Comparison of ENCODE assay signal across 23 mouse cellular contexts in genomic region chr15:80319315-80319714, GRCm38 (mm10). TPM values are rescaled to one million over a fixed set of nuclear protein-coding genes. Genes with fewer than 3 reads are reported as not detected.
DNase-seq lines count a peak whose midpoint lies in the region; ATAC-seq and TF ChIP-seq lines count a peak whose summit lies in the region.
"Had no signal": no experiment of that assay in that cellular context is flagged by ENCODE, and none has a peak within 500 bp of the region (broad histone marks: within the 10 kb centered on the region; RNA-seq: fewer than 3 reads in every experiment).

No protein-coding gene starts in this region.

- no peak overlapping the region for H3K9ac ChIP-seq in forebrain, embryonic 12.5 days
- H3K9ac ChIP-seq: embryonic facial prominence, embryonic 13.5 days; heart, embryonic 15.5 days; hindbrain, embryonic 15.5 days; limb, embryonic 12.5 days; liver, embryonic 14.5 days; midbrain, embryonic 13.5 days had no signal

- H3K4me3 ChIP-seq in forebrain, embryonic 10.5 days = peak overlapping the region; percentile 19; the same call in 1 of the 2 replicates
- H3K4me3 ChIP-seq in forebrain, embryonic 12.5 days (replicated peaks) = no peak overlapping the region
- H3K4me3 ChIP-seq in spleen, adult 2 months (ENCODE audit: extremely low read depth, insufficient read depth, insufficient read length) = no peak overlapping the region
- H3K4me3 ChIP-seq in bone marrow, adult 2 months (replicated peaks; ENCODE audit: control insufficient read depth, low read depth, low read length) = no peak overlapping the region
- H3K4me3 ChIP-seq in small intestine, adult 2 months (ENCODE audit: low read depth, low read length) = no peak overlapping the region
- H3K4me3 ChIP-seq: embryonic facial prominence, embryonic 13.5 days; heart, embryonic 15.5 days; hindbrain, embryonic 15.5 days; limb, embryonic 12.5 days; midbrain, embryonic 13.5 days had no signal

- H3K36me3 ChIP-seq in forebrain, embryonic 10.5 days (replicated peaks) = no peaks in the 10 kb centered on the region
- H3K36me3 ChIP-seq in forebrain, embryonic 12.5 days (replicated peaks) = no peaks in the 10 kb centered on the region
- H3K36me3 ChIP-seq in spleen, adult 2 months (ENCODE audit: control insufficient read depth, insufficient read depth, low read length) = no peaks in the 10 kb centered on the region; the same call in 1 of the 2 replicates
- no peaks in the 10 kb centered on the region for H3K36me3 ChIP-seq in small intestine, adult 2 months (ENCODE audit: control insufficient read depth, insufficient read depth, low read length)
- H3K36me3 ChIP-seq: embryonic facial prominence, embryonic 13.5 days; heart, embryonic 15.5 days; hindbrain, embryonic 15.5 days; limb, embryonic 12.5 days; midbrain, embryonic 13.5 days had no signal

- peak overlapping the region; percentile 73 for H3K27ac ChIP-seq in forebrain, embryonic 10.5 days
- H3K27ac ChIP-seq in forebrain, embryonic 12.5 days = no peak overlapping the region
- H3K27ac ChIP-seq in spleen, adult 2 months (ENCODE audit: insufficient read depth, low read length) = peak overlapping the region; percentile 75
- H3K27ac ChIP-seq in bone marrow, adult 2 months (ENCODE audit: control insufficient read depth, insufficient read depth, low read depth, low read length, poor library complexity) = peak overlapping the region; percentile 49
- H3K27ac ChIP-seq in small intestine, adult 2 months (ENCODE audit: insufficient read depth, low read depth, low read length) = peak overlapping the region; percentile 2; the same call in 1 of the 2 replicates
- H3K27ac ChIP-seq: embryonic facial prominence, embryonic 13.5 days; heart, embryonic 15.5 days; hindbrain, embryonic 15.5 days; limb, embryonic 12.5 days; liver, embryonic 14.5 days; midbrain, embryonic 13.5 days had no signal

- no peak for ATAC-seq in forebrain, embryonic 12.5 days (ENCODE audit: low FRiP score)
- ATAC-seq: activated CD4-positive, CD25-positive, alpha-beta regulatory T cell, adult 4 months; CD4-positive, CD25-positive, alpha-beta regulatory T cell, adult 4 months; forebrain, embryonic 14.5 days; lung, postnatal 0 days had no signal

- no peak overlapping the region for H3K4me2 ChIP-seq in forebrain, embryonic 12.5 days
- H3K4me2 ChIP-seq: embryonic facial prominence, embryonic 13.5 days; heart, embryonic 15.5 days; hindbrain, embryonic 15.5 days; limb, embryonic 12.5 days; midbrain, embryonic 13.5 days had no signal

- 65% methylated on average over 2 of the region's 2 CpGs for WGBS in forebrain, embryonic 10.5 days
- 68% methylated on average over 2 of the region's 2 CpGs for WGBS in forebrain, embryonic 12.5 days
- WGBS in spleen, adult 2 months = 22% methylated on average over 2 of the region's 2 CpGs
- 32% methylated on average over 2 of the region's 2 CpGs for WGBS in bone marrow, adult 2 months
- WGBS in small intestine, adult 2 months = 49% methylated on average over 2 of the region's 2 CpGs

- no peak for TF ChIP-seq POLR2A in spleen, adult 2 months (IDR thresholded peaks at IDR 0.05; ENCODE audit: low read depth, low read length)
- no peak for TF ChIP-seq POLR2A in bone marrow, adult 2 months (IDR thresholded peaks at IDR 0.05; ENCODE audit: borderline replicate concordance, control insufficient read depth, low read depth, low read length)
- no peak for TF ChIP-seq POLR2A in small intestine, adult 2 months (IDR thresholded peaks at IDR 0.05; ENCODE audit: low read depth, low read length)

- no peaks in the 10 kb centered on the region for H3K9me3 ChIP-seq in forebrain, embryonic 10.5 days
- H3K9me3 ChIP-seq in forebrain, embryonic 12.5 days = no peaks in the 10 kb centered on the region
- H3K9me3 ChIP-seq: embryonic facial prominence, embryonic 13.5 days; heart, embryonic 15.5 days; hindbrain, embryonic 15.5 days; limb, embryonic 12.5 days; midbrain, embryonic 13.5 days had no signal

- H3K27me3 ChIP-seq in forebrain, embryonic 10.5 days (ENCODE audit: poor library complexity, severe bottlenecking) = peaks cover 16% of the 10 kb centered on the region
- H3K27me3 ChIP-seq in forebrain, embryonic 12.5 days = 0 out of 2 replicates have a peak, but pooled peaks cover 6% of the 10 kb centered on the region
- no peaks in the 10 kb centered on the region for H3K27me3 ChIP-seq in spleen, adult 2 months (ENCODE audit: control insufficient read depth, insufficient read depth, low read length)
- no peaks in the 10 kb centered on the region for H3K27me3 ChIP-seq in small intestine, adult 2 months (ENCODE audit: control insufficient read depth, insufficient read depth, low read length)
- H3K27me3 ChIP-seq: embryonic facial prominence, embryonic 13.5 days; limb, embryonic 12.5 days; midbrain, embryonic 13.5 days had no signal

- peaks cover 48% of the 10 kb centered on the region for H3K4me1 ChIP-seq in forebrain, embryonic 10.5 days
- H3K4me1 ChIP-seq in forebrain, embryonic 12.5 days = peaks cover 37% of the 10 kb centered on the region
- H3K4me1 ChIP-seq in spleen, adult 2 months (ENCODE audit: control insufficient read depth, insufficient read depth, insufficient read length) = peaks cover 35% of the 10 kb centered on the region; the same call in 1 of the 2 replicates
- peaks cover 5% of the 10 kb centered on the region for H3K4me1 ChIP-seq in bone marrow, adult 2 months (ENCODE audit: control insufficient read depth, insufficient read depth, low read length)
- H3K4me1 ChIP-seq in small intestine, adult 2 months (ENCODE audit: control insufficient read depth, insufficient read depth, insufficient read length, low read length) = peaks cover 5% of the 10 kb centered on the region; the same call in 1 of the 2 replicates

- TF ChIP-seq CTCF in spleen, adult 2 months (IDR thresholded peaks at IDR 0.05; ENCODE audit: extremely low read depth, insufficient read depth, insufficient read length, insufficient replicate concordance) = no peak
- no peak for TF ChIP-seq CTCF in bone marrow, adult 2 months (IDR thresholded peaks at IDR 0.05; ENCODE audit: control insufficient read depth, insufficient read depth, low read length)
- no peak for TF ChIP-seq CTCF in small intestine, adult 2 months (IDR thresholded peaks at IDR 0.05; ENCODE audit: extremely low read depth, insufficient read length, insufficient replicate concordance, low read depth, low read length)

- DNase-seq in forebrain, embryonic 10.5 days (ENCODE audit: extremely low spot score, low spot score) = peak; percentile 17
- no peak for DNase-seq in spleen, adult 2 months (ENCODE audit: low read depth in 1 of 2, low spot score in 2 of 2)
- no peak for DNase-seq in spleen, adult 12 weeks (ENCODE audit: low spot score)
- no peak for DNase-seq in right cerebral cortex, postnatal 36 days (ENCODE audit: low spot score in 2 of 2)
- no peak for DNase-seq in lung, postnatal 36 days
- DNase-seq: kidney, adult 8-10 months; layer of hippocampus, postnatal 36 days; right cerebral cortex, postnatal 25 days; thymus, postnatal 4 days had no signal

RNA-seq across cellular contexts. Expression of gene Cacna1i, which starts 32.3 kb away (rescaled TPM):
- 0.02 and 0.04 TPM in 2 replicates for polyA plus RNA-seq in forebrain, embryonic 10.5 days (2016; fragmentation: Nextera tagmentation; extraction: Ambion mirVana)
- 0.17 and 0.21 TPM in 2 replicates for polyA plus RNA-seq in forebrain, embryonic 12.5 days (2016; fragmentation: Nextera tagmentation; extraction: Ambion mirVana)
- polyA plus RNA-seq in spleen, adult 2 months (2012; rRNA removed) = 18.9 and 23.7 TPM in 2 replicates
- polyA plus RNA-seq in bone marrow, adult 2 months (2011; ENCODE audit: insufficient read depth, insufficient read length, low replicate concordance, missing spikeins) = 1.2 and 2.8 TPM in 2 replicates
- polyA plus RNA-seq in small intestine, adult 2 months (2012; rRNA removed) = 0.46 and 0.85 TPM in 2 replicates
- polyA plus RNA-seq: CD4-positive, CD25-positive, alpha-beta regulatory T cell, adult 4 months; embryonic facial prominence, embryonic 13.5 days; heart, embryonic 15.5 days; limb, embryonic 12.5 days; lung, postnatal 0 days; stomach, embryonic 14.5 days had no signal

RNA-seq across cellular contexts. Expression of gene Rps19bp1, which starts 55.2 kb away (rescaled TPM):
- 63.5 and 66.2 TPM in 2 replicates for polyA plus RNA-seq in forebrain, embryonic 10.5 days (2016; fragmentation: Nextera tagmentation; extraction: Ambion mirVana)
- polyA plus RNA-seq in forebrain, embryonic 12.5 days (2016; fragmentation: Nextera tagmentation; extraction: Ambion mirVana) = 57.4 and 65.2 TPM in 2 replicates
- polyA plus RNA-seq in spleen, adult 2 months (2012; rRNA removed) = 10.4 and 17.7 TPM in 2 replicates
- polyA plus RNA-seq in bone marrow, adult 2 months (2011; ENCODE audit: insufficient read depth, insufficient read length, low replicate concordance, missing spikeins) = 21.3 and 53.7 TPM in 2 replicates
- 19.1 and 19.3 TPM in 2 replicates for polyA plus RNA-seq in small intestine, adult 2 months (2012; rRNA removed)
